Mouse (Mus musculus): Measurements from ENCODE around the gene Scgb1b7. TPM values are rescaled to one million over a fixed set of nuclear protein-coding genes. Genes with fewer than 3 reads are reported as not detected.

The Scgb1b7 gene
- not detected in 2 replicates for polyA plus RNA-seq (2012; rRNA removed)

DNA sequence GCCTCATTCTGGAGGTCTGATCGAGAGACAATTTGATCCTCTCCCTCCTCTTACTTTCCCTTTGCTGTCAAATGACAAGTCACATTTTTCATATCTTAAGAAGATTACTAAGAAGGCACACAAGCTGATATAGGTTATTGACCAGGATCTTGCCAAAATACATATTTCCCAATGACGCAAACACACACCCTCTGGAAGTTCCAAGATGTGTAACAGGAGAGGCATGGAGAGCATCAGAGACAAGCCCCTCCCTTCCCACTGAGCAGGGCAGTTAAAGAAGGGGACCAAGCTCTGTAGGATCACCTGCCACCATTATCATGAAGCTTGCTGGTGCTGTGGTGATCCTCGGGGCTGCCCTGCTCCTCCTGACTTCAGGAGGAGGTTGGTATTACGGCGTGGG is at the start of gene Scgb1b7:
Gene Scgb1b7 (plus strand): TSS at position 301 of the 400 bp plus-strand sequence.

DNA sequence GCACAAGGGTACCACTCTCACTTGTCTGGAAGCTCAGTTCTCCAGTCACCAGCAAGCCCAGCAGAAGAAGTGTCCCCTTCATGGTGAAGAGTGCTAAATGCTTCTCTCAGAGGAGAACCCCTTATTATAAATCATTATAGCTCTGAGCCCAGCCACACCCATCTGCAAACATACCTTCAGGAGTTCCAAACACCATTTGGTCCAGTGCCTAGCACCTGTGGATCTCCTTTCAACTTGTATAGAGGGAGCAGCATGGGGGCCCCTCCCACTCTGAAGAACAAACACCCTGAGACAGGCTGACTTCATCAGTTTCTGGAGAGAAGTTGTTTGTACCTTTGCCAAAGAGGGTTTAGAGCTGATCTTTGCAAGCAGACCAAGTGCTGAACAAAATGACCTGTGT is 6.8 kb upstream of the Scgb1b7 start, which contains the start of gene Scgb2b7:
Gene Scgb2b7 (minus strand): TSS at position 101 of the 400 bp plus-strand sequence.

Other genes starting within 250 kb of the Scgb1b7 start
- not detected in 2 replicates for gene Scgb2b7, start 6.9 kb upstream of the Scgb1b7 start, polyA plus RNA-seq (2012; rRNA removed)